Mouse (Mus musculus) liver, adult 2 months (tissue): ENCODE results near the gene Enkd1.

Experiments used
- CTCF ChIP-seq: fragments of 200-500 bp; IDR thresholded peaks from 2 replicates; pipeline ENCODE4 v1.5.1; 2011; ENCODE audit warnings: low read depth, low read length, control low read depth
- POLR2A ChIP-seq: fragments of 200-500 bp; IDR thresholded peaks from 2 replicates; pipeline ENCODE4 v1.6.1; 2011; ENCODE audit warnings: low read length, control low read depth; ENCODE audit not compliant: insufficient read depth; ENCODE audit errors: extremely low read depth

- TF ChIP-seq CTCF (no peak), POLR2A (no peak)
Measured at GRCm38 (mm10) chr8:105708675-105709074, 665 bp upstream of the Enkd1 start.
